Mouse (Mus musculus): ENCODE data around the gene Hip1. TPM values are rescaled to one million over a fixed set of nuclear protein-coding genes. Genes with fewer than 3 reads are reported as not detected.

The Hip1 gene
- polyA plus RNA-seq (2012; rRNA removed) = 4.1 and 7.6 TPM in 2 replicates

GRCm38 (mm10) chr5:135544865-135545797 lies at the start of gene Hip1:
Gene Hip1, minus strand, starts transcription at chr5:135545120.
- WGBS = 2% methylated on average over 46 of the region's 46 CpGs
- peak; percentile 75 for DNase-seq (ENCODE audit: low read depth, low spot score)

DNA sequence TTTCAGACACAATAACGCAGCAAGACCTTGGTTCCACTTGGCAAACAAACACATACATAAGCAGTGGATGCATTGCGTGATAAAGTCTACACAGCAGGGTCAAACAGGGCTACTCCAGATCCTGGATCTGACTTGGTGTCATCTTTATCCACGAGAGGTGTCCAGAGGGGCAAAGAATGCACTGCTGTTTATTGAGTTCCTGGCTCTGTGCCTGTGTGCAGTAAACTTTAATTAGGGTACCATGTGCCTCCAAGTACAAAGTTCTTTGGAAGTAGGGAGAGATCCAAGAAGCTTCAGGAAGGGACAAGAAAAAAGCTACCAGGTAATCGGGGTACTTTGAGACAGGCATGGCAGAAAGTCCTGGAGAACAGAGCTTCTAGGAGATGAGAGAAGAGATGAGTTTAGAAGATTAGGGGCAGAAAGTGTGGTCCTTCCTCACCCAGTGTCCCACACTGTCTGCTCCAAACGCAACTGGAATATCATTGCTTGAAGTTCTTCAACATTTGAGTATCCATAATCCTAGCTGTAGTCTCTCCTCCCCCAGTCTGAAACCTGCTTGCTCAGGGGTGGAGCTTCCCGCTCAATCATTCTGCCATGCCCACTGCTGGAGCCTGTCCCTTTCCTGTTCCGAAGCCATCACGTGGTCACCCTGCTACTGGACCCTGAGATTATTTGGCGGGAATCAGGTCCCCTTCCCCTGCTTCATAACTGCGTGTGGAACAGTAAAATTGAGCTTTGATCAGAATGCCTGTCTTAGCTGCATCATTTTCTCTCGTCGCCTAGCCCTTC lies 45.3 kb upstream of the Hip1 start:
- 35% methylated on average over 12 of the region's 12 CpGs for WGBS
- DNase-seq (ENCODE audit: low read depth, low spot score) = peak; percentile 88

DNA sequence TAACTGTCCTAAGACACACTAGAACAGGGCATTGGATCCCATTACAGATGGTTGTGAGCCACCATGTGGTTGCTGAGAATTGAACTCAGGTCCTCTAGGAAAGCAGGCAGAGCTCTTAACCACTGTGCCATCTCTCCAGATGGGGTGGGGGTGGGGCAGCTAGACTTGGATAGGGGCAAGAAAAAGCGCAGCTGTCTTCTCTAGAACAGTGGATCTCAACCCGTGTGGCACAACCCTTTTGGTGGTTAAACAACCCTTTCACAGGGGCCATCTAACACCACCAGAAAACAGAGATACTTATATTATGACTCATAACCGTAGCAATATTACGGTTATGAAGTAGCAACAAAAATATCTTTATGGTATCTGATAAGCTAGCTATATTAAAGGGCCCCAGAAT lies 42.8 kb upstream of the Hip1 start:
- DNase-seq (ENCODE audit: low read depth, low spot score) = no peak
- WGBS = 44% methylated on average over 4 of the region's 4 CpGs

- DNase-seq (ENCODE audit: low read depth, low spot score) = no peak
- WGBS = 86% methylated on average over 8 of the region's 8 CpGs
Observed at GRCm38 (mm10) chr5:135585691-135586090, 40.8 kb upstream of the Hip1 start.

DNA sequence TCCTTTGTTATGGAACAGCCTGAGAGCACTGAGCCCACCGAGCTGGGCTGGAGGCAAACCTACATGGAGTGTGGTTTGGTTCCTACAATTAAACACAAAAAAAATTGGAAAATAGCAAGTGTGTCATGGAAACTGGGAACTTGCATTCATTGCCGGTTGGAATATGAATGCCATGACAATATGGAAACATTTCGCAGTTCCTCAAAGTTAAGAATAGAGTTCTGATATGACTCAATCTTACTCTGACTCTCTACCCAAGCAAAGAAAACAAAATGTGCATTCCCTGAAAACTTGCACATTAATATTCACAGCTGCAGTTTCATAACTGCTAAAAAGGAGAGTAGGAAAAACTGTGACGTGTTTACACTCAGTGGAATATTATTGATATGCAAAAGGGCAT lies 37.4 kb upstream of the Hip1 start:
- 75% methylated on average over 4 of the region's 4 CpGs for WGBS

GRCm38 (mm10) chr5:135579331-135579751 lies 34.4 kb upstream of the Hip1 start:
- WGBS = 88% methylated on average over 10 of the region's 10 CpGs
- no peak for DNase-seq (ENCODE audit: low read depth, low spot score)

More for the DNA sequence above, 37.4 kb upstream of the Hip1 start:
- no peak for DNase-seq (ENCODE audit: low read depth, low spot score)

- no peak for DNase-seq (ENCODE audit: low read depth, low spot score)
- WGBS = 68% methylated on average over 4 of the region's 4 CpGs
Observed at GRCm38 (mm10) chr5:135576055-135576454, 31.1 kb upstream of the Hip1 start.

GRCm38 (mm10) chr5:135573006-135573405 lies 28.1 kb upstream of the Hip1 start, which contains the start of gene Ccl24:
Gene Ccl24, minus strand, starts transcription at chr5:135573049.
- 66% methylated on average over 6 of the region's 6 CpGs for WGBS
- no peak for DNase-seq (ENCODE audit: low read depth, low spot score)

DNA sequence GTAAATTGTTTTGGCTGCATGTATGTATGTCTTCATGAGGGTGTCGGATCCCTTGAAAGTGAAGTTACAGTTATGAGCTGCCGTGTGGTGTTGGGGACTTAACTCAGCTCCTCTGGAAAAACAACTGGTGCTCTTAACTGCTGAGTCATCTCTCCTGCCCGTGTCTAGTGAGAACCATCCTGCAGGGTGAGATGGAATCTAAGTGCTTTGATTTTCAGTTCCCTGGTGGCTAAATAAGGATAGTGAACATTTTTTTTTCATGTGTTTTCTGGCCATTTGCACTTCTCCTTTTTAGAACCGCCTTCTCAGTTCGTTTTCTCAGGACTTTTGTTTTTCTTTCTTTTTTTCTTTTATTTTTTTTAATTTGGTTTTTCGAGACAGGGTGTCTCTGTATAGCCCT lies 23.8 kb upstream of the Hip1 start:
- DNase-seq (ENCODE audit: low read depth, low spot score) = no peak
- 61% methylated on average over 6 of the region's 6 CpGs for WGBS

DNA sequence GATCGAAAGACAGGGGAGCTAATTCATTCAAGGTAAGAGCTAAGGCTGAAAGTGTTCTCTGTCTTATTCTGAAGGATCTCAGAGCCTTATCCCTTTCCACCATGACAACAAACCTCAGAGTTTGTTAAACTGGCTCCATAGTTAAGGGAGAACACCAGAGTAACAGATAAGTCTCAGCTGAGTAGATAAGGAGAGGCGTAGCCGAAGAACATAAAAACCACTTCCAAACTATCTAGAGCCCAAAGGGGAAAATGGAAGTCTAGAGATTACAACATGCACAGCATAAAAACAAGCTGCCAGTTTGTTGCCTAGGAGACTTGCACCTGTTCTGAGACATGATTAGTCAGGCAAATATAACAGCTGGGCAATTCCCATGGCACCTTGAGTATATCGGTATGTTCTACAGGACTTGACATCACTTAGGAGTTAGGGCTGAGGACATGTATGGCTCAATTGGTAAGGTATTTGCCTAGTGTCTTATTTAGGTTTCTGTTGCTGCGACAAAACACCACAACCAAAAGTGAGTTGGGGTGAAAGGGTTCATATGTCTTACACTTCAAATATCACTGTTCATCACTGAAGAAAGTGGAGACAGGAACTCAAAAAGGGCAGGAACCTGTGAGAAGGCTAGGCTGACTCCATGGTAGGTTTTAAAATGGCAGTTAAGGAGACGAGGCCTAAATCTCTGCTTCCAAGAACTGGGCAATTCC lies 22.8 kb upstream of the Hip1 start:
- WGBS = 75% methylated on average over 6 of the region's 6 CpGs

DNA sequence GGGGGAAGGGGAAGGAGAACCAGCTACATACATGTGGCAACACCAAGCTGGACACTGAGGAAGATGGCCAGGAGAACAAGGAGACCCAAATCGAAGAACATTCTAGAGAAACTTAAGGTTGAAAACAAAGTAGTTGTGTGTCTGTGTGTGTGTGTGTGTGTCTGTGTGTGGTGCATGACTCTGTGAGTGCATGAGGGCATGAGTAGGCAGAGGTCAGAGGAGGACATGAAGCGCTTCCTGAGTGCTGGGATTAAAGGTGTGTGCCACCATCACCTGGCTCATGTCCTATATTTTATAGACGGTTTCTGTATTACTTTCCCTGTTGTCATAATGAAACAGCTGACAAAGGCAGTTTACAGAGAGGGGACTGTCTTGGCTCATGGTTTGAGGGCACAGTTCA lies 18.5 kb upstream of the Hip1 start, which contains the start of gene Ccl26:
Gene Ccl26 (minus strand): TSS at position 101 of the 400 bp plus-strand sequence.
- DNase-seq (ENCODE audit: low read depth, low spot score) = peak; percentile 38
- 43% methylated on average over 3 of the region's 3 CpGs for WGBS

More for the DNA sequence above, 22.8 kb upstream of the Hip1 start:
- no peak for DNase-seq (ENCODE audit: low read depth, low spot score)

GRCm38 (mm10) chr5:135557671-135558070 lies 12.8 kb upstream of the Hip1 start:
- no peak for DNase-seq (ENCODE audit: low read depth, low spot score)
- WGBS = 70% methylated on average over 3 of the region's 3 CpGs

DNA sequence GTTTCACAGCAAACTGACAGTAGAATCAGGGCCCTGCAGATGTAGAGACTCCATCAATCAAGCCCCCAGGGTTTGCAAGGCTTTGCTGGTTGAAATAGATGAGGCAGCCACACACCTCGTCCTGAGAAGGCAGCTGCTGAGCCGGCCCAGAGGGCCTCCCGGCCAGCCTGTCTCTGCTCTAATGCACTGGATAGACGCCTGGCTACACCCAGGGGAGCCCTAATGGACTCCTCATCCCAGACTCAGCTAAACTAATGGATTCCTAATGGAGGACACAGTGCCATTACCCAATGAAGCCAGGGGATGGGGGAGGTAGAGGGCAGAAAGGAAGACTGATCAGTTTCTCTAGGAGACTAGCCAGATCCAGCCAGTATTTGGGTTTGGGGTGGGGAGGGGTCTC lies 12.1 kb upstream of the Hip1 start:
- no peak for DNase-seq (ENCODE audit: low read depth, low spot score)
- 40% methylated on average over 4 of the region's 4 CpGs for WGBS

- 70% methylated on average over 4 of the region's 4 CpGs for WGBS
- no peak for DNase-seq (ENCODE audit: low read depth, low spot score)
Observed at GRCm38 (mm10) chr5:135556259-135556658, 11.3 kb upstream of the Hip1 start.

DNA sequence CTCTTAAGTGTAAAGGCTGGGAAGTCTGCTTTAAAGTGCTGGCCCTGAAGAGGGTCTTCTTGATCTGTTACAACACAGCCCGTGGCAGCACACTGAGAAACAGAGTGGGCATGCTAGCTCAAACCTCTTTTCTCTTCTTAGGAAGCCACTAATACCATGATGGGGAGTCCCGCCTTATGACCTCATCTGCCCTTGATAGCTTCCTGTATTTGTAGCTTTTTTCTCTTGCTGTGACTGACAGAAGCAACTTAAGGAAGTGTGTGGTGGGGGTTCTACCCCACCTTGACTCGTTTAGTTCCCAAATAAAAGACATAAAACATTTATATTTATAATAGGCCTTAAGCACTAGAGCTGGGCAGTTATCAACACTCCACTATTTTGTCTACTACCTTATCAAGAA lies 6.7 kb upstream of the Hip1 start:
- WGBS = 65% methylated on average over 3 of the region's 3 CpGs
- no peak for DNase-seq (ENCODE audit: low read depth, low spot score)

DNA sequence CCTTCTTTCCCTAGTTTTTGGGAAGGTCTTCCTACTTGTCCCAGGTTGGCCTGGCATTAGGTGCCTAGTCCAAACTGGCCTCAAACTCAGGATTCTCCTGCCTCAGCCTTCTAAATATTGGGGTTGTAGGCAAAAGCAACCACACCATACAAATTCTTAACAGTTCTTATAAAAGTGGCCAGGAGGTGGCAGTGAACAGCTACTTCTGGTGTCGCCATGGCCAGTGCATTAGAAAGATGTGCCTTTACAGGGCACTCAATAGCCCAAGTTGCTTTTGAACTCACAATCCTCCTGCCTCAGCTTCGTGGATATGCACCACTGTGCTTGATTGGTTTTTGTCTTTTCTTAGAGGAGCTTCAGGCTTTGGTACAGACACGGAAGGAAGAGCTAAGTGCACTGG lies 6.0 kb upstream of the Hip1 start:
- 24% methylated on average over 3 of the region's 3 CpGs for WGBS
- DNase-seq (ENCODE audit: low read depth, low spot score) = no peak

- DNase-seq (ENCODE audit: low read depth, low spot score) = no peak
- WGBS = 27% methylated on average over 2 of the region's 2 CpGs
Observed at GRCm38 (mm10) chr5:135547990-135548389, 3.1 kb upstream of the Hip1 start.

GRCm38 (mm10) chr5:135544032-135544558 lies 825 bp downstream of the Hip1 start:
- 9% methylated on average over 15 of the region's 15 CpGs for WGBS
- no peak for DNase-seq (ENCODE audit: low read depth, low spot score)

DNA sequence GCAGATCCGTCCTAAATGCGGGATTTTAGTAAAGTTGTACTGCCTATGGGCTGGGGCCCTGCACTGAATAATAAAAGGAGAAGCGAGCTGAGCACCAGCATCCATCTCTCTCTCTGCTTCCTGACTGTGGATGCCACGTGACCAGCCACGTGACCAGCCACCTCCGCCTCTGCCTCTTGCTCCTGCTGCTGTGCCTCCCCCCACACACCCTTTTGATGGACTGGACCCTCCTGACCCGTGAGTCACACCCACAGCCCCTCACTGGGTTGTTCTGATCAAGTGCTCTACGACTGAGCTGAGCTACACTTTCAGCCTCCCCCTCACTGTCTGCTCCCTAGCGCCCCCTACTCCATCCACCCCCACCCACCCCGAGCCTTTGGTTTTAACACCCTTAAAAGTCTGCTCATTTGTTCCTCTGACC lies 7.1 kb downstream of the Hip1 start:
- DNase-seq (ENCODE audit: low read depth, low spot score) = no peak
- WGBS = 67% methylated on average over 10 of the region's 10 CpGs

DNA sequence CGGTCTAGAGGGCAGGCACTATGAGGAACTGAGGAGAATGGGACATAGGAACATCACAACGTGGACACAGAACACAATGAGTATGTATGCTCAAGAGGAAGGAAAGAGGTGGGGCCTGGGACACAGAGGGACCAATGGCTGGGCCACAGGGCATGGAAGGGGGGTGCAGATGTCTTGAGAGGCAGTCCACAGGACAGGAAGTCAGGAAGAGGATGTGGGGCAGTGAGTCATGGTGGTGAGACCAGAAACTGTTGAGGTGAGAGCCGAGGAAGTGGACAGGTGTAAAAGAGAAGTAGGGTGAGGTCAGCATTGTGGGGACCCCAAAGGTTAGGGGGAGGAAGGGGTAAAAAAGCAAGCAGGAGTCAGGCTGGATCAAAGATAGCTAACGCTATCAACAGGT lies 7.6 kb downstream of the Hip1 start:
- DNase-seq (ENCODE audit: low read depth, low spot score) = no peak
- 53% methylated on average over 4 of the region's 4 CpGs for WGBS

Data from large intestine, adult 2 months (tissue).